Mouse (Mus musculus) fibroblast of lung, adult 2 months (primary cell): ENCODE measurements around the gene Itpr3.

ENCODE experiments used
- DNase-seq: peaks from one replicate; pipeline ENCODE4 v3.0.0-alpha.2; 2011; ENCODE audit warnings: low read depth

Itpr3 gene

GRCm38 (mm10) chr17:27146323-27146923 is 89.3 kb downstream of the Itpr3 start:
- DNase-seq, result no peak

- DNase-seq, result no peak
Measured at GRCm38 (mm10) chr17:27150871-27151270, 93.8 kb downstream of the Itpr3 start.

GRCm38 (mm10) chr17:27151411-27151810 is 94.3 kb downstream of the Itpr3 start:
- DNase-seq, result no peak

GRCm38 (mm10) chr17:27152976-27153723 is 96.0 kb downstream of the Itpr3 start:
- no peak for DNase-seq

GRCm38 (mm10) chr17:27153773-27154193 is 96.7 kb downstream of the Itpr3 start:
- DNase-seq, result no peak

GRCm38 (mm10) chr17:27154256-27154655 is 97.2 kb downstream of the Itpr3 start:
- peak; percentile 97 for DNase-seq

- DNase-seq, result no peak
Measured at GRCm38 (mm10) chr17:27154881-27155280, 97.8 kb downstream of the Itpr3 start.

- DNase-seq, result no peak
Measured at GRCm38 (mm10) chr17:27155752-27156151, 98.6 kb downstream of the Itpr3 start.

- DNase-seq, result no peak
Measured at GRCm38 (mm10) chr17:27158439-27158838, 101.3 kb downstream of the Itpr3 start.

GRCm38 (mm10) chr17:27159169-27159568 is 102.1 kb downstream of the Itpr3 start:
- no peak for DNase-seq

GRCm38 (mm10) chr17:27160905-27161304 is 103.8 kb downstream of the Itpr3 start:
- peak; percentile 79 for DNase-seq

GRCm38 (mm10) chr17:27165054-27165773 is 108.1 kb downstream of the Itpr3 start:
- no peak for DNase-seq

GRCm38 (mm10) chr17:27166901-27167300 is 109.8 kb downstream of the Itpr3 start:
- no peak for DNase-seq

GRCm38 (mm10) chr17:27167545-27167944 is 110.4 kb downstream of the Itpr3 start, which contains the start of gene Ip6k3:
Gene Ip6k3 (minus strand): TSS chr17:27167795.
- DNase-seq, result no peak

- DNase-seq, result no peak
Measured at GRCm38 (mm10) chr17:27168569-27168968, 111.5 kb downstream of the Itpr3 start.

GRCm38 (mm10) chr17:27169952-27170695 is 113.0 kb downstream of the Itpr3 start:
- DNase-seq, result peak; percentile 74

GRCm38 (mm10) chr17:27171121-27171520 is 114.0 kb downstream of the Itpr3 start:
- no peak for DNase-seq
